Mouse (Mus musculus) activated CD4-positive, CD25-positive, alpha-beta regulatory T cell, adult 4 months (primary cell): Measurements from ENCODE around the gene Dapk1. TPM values are rescaled to one million over a fixed set of nuclear protein-coding genes. Genes with fewer than 3 reads are reported as not detected.

Experiments
- ATAC-seq: one replicate; pipeline ENCODE4 v1.8.0; 2017
- polyA plus RNA-seq, 2 experiments: library from polyadenylated mRNA; unstranded; fragments of 100-300 nt; shearing (Covaris generic); gene quantifications; one replicate each; pipeline ENCODE4 v1.2.1; 2017

Gene Dapk1
- polyA plus RNA-seq, 2 experiments from 2014 or later: 0.46 to 1.3 TPM

DNA sequence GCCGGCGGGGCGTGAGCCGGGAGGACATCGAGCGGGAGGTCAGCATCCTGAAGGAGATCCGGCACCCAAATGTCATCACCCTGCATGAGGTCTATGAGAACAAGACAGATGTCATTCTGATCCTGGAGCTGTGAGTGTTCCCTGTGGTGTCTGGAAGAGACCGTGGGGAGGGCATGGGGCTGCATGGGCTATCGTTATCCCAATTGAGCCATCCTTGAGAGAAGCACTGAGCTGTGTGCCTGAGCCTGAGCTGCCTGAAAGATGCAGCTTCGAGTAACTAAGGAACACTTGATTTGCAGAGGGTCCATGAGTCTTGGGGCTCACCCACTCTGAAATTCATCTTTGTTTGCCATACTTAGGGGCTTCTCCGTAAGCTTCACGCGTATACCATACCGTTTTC lies 94.6 kb downstream of the Dapk1 start:
- no peak for ATAC-seq

DNA sequence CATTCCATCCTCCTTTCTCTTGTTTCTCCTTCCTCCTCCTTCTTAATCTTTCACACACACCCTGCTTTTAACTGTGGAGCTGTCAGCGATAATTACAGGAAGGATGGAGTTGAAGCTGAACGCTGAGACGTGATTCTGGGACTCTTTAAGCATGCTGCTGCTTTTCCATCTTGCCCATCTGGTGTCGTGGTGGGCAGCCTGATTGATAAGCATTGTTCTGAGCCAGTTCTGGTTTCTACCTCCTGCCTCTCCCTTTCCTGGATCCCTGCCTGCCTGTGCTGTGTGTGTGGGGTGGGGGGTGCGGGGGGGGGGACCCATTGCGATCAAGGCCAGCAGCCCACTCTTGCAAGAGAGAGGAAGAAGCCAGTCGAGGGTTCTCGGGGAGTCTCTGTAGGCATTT lies 95.0 kb downstream of the Dapk1 start:
- no peak for ATAC-seq

DNA sequence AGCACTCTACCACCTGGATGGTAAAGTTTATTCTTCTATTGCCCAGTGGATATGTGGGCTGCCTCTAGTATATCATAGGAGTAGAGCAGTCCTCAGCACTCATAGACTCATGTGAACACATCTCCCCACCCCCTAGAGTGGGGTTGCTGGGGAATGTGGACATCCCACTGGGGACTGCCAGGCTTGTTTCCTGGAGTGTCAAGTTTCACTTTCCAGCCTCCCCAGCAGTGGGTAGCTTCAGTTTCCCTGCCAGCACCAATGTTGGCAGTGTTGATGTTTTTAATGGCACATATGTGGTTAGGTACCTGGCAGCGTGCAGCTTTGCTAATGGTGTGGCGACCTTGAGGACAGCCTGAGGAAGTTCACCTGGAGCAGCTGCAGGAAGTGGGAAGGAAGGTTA lies 96.3 kb downstream of the Dapk1 start:
- ATAC-seq: no peak

DNA sequence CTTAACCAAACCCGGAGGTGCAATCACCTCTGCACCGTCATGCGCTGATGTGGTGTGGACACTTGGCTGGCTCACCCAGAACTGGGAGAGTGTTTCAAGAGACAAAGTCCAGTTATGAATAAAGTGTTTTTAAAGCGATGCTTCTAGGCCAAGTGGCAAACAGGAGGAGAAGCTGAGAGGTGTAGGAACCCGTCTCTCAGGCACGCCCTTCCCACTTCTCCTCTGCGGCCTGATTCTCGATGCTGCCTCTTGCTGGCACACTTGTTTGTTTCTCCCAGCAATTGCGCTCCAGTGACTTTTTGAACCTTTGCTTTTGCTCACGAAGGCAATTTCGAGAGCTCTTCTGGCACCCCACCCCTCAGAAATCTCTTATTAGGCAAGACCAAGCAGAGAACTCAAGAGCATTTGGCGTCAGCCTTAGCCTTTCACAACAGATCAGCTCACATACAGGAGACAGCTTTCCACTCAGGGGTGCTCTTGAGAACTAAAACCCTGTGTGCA lies 100.0 kb downstream of the Dapk1 start:
- ATAC-seq: no peak

DNA sequence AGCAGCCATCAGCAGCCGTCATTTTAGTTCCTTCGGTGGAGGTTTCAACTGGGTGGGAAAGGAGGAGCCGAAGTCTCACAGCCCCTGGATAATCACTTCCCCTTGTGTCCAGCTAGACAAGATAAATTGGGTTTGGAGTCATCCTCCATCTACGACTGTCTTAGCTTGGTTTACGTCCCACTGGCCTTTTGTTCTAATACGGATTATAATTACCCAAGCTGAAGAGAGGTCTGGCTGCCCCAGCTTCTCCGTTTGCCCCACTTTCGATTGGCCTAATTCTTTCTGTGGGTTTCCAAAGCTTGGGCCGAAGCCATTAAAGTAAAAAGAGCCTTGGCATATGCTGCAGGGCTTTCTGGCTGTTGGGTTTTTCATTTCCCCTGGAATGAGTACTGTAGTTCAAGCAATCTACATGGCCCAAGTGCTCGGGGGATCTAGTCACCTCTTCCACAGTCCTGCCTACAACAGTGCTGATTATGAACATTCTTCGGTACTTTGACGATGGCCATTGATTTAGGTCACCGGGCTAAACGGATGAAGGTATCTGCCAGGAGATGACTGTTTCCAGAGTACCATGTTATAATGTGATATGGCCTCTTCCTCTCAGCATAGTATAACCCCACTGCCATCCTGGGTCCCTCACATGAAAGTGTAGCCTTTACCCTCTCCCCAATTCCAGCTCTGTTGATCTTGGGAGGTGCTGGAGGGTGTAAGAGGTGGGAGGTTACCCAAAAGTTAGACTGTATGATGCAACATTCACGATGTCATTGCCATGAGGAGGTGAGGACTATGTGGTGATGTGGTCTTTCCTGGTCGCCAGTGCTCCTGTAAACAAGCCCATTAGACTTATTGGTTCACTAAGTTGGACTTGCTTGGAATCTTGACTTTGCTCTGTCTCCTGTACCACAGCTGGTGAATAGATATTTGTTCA lies 106.1 kb downstream of the Dapk1 start:
- ATAC-seq: no peak

DNA sequence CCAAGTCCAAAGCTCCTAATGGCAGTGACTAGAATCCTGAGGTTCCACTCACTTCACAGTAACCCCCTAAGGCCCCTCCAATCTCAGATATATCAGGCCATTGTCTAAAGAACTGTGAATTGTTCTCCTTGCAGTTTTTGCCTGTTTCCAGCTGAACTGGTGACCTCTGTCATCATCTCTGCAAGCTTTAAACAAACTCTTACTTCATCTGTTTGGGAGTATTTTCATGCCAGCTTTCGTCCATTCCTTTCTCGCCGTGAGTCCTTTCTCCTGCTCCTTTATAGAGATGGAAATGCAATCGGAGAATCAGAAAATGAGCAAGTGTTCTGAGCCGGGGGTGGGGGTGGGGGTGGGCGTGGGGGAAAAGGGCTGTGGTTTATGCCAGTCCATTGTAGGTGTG lies 107.4 kb downstream of the Dapk1 start:
- no peak for ATAC-seq

DNA sequence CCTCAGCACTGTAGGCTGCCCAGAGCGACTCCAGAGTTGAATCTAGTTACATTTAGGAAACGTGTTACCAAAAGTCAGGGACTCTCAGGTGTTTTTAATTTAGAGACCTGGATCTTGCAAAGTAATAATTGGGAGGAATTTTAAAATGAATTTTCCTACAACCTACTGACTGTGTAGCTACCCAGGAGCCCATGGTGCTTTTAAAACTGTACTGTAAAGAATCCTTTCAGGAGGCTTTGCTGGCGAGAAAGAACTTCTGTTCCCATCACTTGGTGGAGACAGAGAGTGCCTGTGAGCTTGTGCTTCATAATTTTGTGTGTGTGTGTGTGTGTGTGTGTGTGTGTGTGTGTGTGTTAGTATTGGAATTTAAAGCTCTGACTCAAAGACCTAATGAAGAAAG lies 109.2 kb downstream of the Dapk1 start:
- no peak for ATAC-seq

DNA sequence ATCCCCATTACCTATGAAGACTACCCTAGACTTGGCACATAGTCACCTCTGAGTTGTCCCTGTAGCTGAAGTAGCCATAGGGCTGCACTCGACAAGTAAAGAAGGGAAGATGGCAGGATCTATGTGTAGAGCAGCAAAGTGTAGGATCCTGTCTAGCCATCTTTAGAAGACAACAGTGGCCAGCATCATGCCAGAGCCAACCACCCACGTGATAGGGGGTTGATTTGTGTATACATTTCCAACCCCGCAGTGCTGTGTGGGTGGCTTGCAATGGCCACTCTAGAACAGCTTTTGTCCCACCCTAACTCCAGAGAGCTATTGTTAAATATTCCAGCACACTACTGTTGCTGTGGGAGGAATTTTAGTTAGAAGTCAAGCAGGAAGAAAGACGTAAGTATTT lies 111.8 kb downstream of the Dapk1 start:
- ATAC-seq: no peak

DNA sequence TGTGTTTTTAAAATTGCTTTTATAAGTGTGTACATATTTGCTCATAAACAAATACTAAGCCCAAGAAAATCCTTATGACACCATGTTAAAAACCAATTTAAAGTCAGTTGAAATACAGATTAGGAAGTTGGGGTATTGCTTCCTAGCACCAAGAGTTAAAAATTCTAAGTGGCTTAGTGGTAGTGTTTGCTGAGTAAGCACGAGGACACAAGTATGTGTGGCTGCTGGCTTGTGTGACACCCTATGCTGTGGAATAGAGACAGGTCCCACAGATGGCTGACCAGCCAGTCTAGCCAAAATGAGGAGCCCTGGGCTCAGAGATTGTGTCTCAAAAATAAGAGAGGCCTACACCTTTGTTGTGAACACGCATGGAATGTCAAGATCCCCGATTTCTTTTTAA lies 114.4 kb downstream of the Dapk1 start:
- ATAC-seq: no peak

DNA sequence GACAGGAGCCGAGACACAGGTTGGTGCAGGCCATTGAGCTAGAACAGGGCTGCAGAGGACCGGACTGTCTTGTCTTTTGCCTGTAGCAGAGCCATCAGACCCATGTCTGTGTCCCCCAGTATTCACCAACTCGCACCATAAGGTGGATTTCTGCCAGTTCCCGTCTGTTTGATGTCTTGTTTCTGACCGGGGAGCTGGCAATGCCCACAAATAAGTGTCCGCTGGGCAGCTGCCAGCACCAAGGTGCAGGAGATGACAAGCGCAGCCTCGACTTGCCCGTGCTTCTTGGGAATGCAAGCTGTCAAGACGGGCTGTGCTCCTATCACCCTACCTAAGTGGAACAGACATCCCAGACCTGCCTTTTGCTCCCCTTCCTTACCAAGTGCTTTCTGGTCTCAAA lies 115.7 kb downstream of the Dapk1 start:
- ATAC-seq: no peak

DNA sequence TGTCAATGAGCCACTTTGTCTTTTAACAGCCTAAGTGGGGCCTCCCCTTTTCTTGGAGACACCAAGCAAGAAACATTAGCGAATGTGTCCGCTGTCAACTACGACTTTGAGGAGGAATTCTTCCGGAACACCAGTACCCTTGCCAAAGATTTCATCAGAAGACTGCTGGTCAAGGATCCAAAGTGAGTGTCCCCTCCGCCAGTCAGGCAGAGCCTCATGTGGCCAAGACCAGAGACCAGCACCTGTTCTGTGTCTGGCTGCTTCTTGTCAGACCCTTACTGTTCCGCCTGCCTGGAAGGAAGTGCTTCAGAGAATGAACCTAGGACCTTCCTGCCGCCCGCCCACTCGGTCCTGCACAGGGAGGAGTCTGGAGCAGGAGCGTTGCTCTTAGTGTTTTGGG lies 117.8 kb downstream of the Dapk1 start:
- ATAC-seq: no peak

GRCm38 (mm10) chr13:60722763-60723162 lies 121.0 kb downstream of the Dapk1 start:
- no peak for ATAC-seq

DNA sequence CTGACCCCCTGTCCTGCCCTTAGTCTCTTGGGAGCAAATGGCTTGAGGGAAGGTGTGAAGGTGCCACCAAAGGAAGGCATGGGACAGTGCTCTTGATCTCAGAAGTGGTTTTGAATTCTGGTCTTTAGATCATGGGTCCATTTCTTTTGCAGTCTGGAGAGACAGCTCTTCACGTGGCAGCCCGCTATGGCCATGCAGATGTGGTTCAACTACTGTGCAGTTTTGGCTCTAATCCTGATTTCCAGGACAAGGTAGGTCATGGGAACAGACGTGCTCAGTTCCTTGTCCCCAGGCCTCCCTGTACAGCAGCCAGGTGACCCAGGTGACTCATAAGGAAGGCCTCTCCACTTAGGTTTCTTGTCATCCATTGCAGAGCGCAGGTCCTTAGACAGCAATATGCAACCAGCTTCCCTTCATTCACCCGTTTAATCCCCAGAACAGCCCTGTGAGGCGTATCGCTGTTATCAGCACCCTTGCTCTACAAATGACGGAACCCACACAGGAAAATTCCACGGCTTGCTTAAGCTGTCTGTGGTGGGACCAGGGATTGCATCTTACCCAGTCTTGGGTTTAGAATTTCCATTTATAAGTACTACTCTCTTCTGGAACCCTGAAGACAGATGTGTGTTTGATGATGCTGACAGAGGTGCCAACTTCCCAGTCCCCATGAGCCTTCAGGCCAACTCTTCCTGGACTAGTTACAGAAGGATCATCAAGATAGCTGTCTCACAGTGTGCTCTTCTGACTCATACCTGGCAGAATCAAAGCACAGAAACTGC lies 126.7 kb downstream of the Dapk1 start:
- ATAC-seq: no peak

- no peak for ATAC-seq
Observed at GRCm38 (mm10) chr13:60729055-60729402, 127.3 kb downstream of the Dapk1 start.

DNA sequence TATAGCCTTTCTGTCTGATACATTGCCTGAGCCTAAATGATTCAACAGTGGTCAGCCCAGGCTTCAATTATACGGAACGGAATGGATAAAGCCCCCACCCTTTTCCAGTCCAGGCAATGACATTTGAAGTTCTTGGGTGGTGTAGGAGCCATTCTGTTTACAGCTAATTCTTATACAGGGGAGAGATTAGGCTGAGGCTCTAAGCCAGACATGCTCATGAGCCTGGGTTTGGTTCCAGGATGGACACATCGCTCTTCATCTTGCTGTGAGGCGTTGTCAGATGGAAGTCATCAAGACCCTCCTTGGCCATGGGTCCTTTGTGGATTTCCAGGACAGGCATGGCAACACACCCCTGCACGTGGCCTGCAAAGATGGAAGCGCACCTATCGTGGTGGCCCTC lies 128.8 kb downstream of the Dapk1 start:
- no peak for ATAC-seq

DNA sequence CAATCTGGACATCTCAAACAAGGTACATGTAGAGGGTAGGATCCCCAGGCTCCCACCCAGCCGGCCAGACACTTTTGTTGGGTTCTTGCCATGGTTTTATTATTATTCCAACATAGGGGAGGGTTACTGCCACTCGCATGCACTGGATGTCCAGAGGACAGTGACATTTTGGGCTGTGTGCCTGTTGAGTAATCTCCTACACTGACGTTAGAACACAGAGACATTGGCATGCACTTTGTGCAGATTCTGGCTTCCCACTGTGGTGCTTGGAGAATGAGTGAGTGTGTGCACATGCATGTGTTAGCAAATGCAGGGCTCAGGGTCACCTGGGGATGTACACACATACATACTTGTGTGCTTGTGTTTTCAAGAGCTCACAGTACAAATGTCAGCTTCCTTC lies 129.3 kb downstream of the Dapk1 start:
- no peak for ATAC-seq

GRCm38 (mm10) chr13:60735306-60735705 lies 133.6 kb downstream of the Dapk1 start:
- ATAC-seq: no peak

- no peak for ATAC-seq
Observed at GRCm38 (mm10) chr13:60736421-60737105, 134.8 kb downstream of the Dapk1 start.

DNA sequence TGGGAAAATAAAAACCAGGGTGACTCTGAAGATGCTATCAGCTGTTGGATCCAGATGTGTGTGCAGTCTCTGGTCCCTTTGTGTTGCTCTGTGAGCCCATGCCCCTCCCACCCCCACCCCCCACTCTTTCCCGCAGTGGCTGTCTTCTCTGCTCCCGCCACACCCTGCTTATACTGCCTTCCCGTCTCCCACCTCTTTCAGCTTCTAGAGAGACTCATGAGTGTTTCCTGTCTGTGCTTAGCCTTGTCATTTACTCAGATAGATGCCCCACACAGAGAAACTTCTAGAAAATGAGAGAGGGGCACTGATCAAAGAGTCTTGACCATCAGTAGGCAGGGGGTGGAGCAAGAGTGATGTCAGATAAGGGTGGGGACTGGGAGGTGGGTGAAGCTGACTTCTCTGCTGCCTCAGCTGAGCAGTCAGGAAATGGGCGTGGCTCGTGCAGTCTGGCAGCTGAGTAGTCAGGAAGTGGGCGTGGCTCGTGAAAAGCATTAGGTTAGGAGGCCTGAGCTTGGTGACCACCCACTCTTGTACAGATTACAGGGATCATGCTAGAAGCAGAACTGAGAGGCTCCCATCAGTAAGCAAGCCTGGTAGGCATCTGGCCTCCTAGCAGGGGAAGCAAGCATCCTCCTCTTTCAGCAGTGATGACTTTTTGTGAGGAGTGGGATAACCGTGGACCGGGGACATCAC lies 136.0 kb downstream of the Dapk1 start:
- peak; percentile 85 for ATAC-seq

GRCm38 (mm10) chr13:60738429-60738828 lies 136.7 kb downstream of the Dapk1 start:
- peak; percentile 81 for ATAC-seq

GRCm38 (mm10) chr13:60740248-60740647 lies 138.5 kb downstream of the Dapk1 start:
- ATAC-seq: no peak

GRCm38 (mm10) chr13:60742611-60743010 lies 140.9 kb downstream of the Dapk1 start:
- ATAC-seq: no peak
